Mouse (Mus musculus) hematopoietic stem cell, adult 5-6 weeks (primary cell): ENCODE measurements around the gene Etfrf1. TPM values are rescaled to one million over a fixed set of nuclear protein-coding genes. Genes with fewer than 3 reads are reported as not detected.

Experiments
- ATAC-seq, 2 experiments: fragments of 125-278 bp in 1 of 2; replicated peaks in 1 of 2; 2 replicates each; pipeline ENCODE4 v1.8.0; 2016 to 2017; ENCODE audit warnings: inconsistent platforms in 2 of 2, mild to moderate bottlenecking in 2 of 2, moderate number of reproducible peaks in 2 of 2, low read depth in 1 of 2, moderate TSS enrichment in 1 of 2; ENCODE audit not compliant: low FRiP score in 2 of 2, poor library complexity in 2 of 2, severe bottlenecking in 2 of 2, insufficient read depth in 1 of 2, low TSS enrichment in 1 of 2
- total RNA-seq: library from RNA; stranded (forward); fragments of 172-1452, 232-1000 nt; gene quantifications from 2 replicates; pipeline ENCODE4 v1.2.3, GENCODE M21; 2017

The Etfrf1 gene
- total RNA-seq, 1 experiment from 2014 or later: 30.4 TPM

DNA sequence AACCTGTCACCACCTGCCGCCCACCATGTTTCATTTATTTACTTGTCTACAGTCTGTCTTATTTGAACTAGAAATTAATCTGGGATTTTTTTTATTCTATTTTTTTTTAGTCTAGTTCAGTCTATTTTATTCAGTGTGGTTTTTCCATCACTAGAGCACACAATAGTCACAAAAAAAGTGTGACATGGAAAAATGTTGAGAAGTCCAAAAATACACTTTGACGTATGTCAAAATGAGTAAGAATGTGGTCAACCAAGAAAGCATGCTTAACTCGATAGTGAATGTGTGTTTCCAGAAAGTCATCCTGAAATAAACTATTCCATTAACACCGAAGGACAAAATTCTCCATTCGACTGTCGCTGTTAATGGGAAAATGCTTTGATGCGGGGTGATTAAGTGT is 51.4 kb downstream of the Etfrf1 start:
- ATAC-seq: no peak

Other genes starting within 250 kb of the Etfrf1 start
- 0.79 TPM in 1 of 2 replicates, not detected in the other for gene Bcat1, start 134.9 kb upstream of the Etfrf1 start, total RNA-seq
- 102 and 122 TPM in 2 replicates for gene Lrmp, start 95.5 kb upstream of the Etfrf1 start, total RNA-seq
- gene Casc1, start 129 bp upstream of the Etfrf1 start, total RNA-seq: 0.69 and 3.4 TPM in 2 replicates
- gene Kras, start 39.1 kb downstream of the Etfrf1 start, total RNA-seq: 30.1 and 40.3 TPM in 2 replicates